Mouse (Mus musculus) left cerebral cortex, adult 8-10 months (tissue): Measurements from ENCODE around the gene Nol6. TPM values are rescaled to one million over a fixed set of nuclear protein-coding genes. Genes with fewer than 3 reads are reported as not detected.
"Not testable (repeated sequence)": the region's sequence is repeated elsewhere in the genome, so short reads cannot be mapped to it uniquely, and the experiment has no call there.

Source experiments
- DNase-seq, 2 experiments: peaks; one replicate each; pipeline ENCODE4 v3.0.0; 2022; ENCODE audit warnings: low spot score in 2 of 2
- total RNA-seq, 4 experiments: library from RNA; stranded (reverse); gene quantifications; 2 replicates each; pipeline ENCODE4 v1.2.4; 2022

Gene Nol6
- total RNA-seq, 4 experiments from 2014 or later, result 90.4 to 97.6 (median 95.2) TPM

- DNase-seq, result no peak
Observed at GRCm38 (mm10) chr4:41084819-41085218, 39.4 kb downstream of the Nol6 start.

- DNase-seq, result not testable (repeated sequence)
Observed at GRCm38 (mm10) chr4:41082803-41083202, 41.5 kb downstream of the Nol6 start.

GRCm38 (mm10) chr4:41081733-41082132, 42.5 kb downstream of the Nol6 start:
- no peak for DNase-seq

- DNase-seq, result no peak
Observed at GRCm38 (mm10) chr4:41078726-41079125, 45.5 kb downstream of the Nol6 start.

GRCm38 (mm10) chr4:41074461-41074860, 49.8 kb downstream of the Nol6 start:
- DNase-seq, result no peak

- no peak for DNase-seq
Observed at GRCm38 (mm10) chr4:41073008-41073817, 51.0 kb downstream of the Nol6 start.

GRCm38 (mm10) chr4:41071500-41072429, 52.5 kb downstream of the Nol6 start:
- DNase-seq, result no peak

GRCm38 (mm10) chr4:41065196-41065595, 59.1 kb downstream of the Nol6 start:
- DNase-seq, result no peak

Other genes with a start within 250 kb of the Nol6 start
- not detected for gene Spink4, start 204.4 kb downstream of the Nol6 start, total RNA-seq
- 100 to 1,000 TPM; 176 to 192 (median 181) TPM for gene Bag1, start 176.2 kb downstream of the Nol6 start, total RNA-seq
- 10 to 100 TPM; 73.9 to 90.3 (median 79.7) TPM for gene Chmp5, start 176.0 kb downstream of the Nol6 start, total RNA-seq
- 10 to 100 TPM; 77.9 to 83.4 (median 80.2) TPM for gene Nfx1, start 153.5 kb downstream of the Nol6 start, total RNA-seq
- gene Aqp7, start 76.3 kb downstream of the Nol6 start, total RNA-seq, result not detected
- not detected for gene Aqp3, start 26.3 kb downstream of the Nol6 start, total RNA-seq
- 100 to 1,000 TPM in 1 of 4 experiments, 10 to 100 TPM in 3; 85.5 to 101 (median 86.4) TPM for gene Ube2r2, start 11.3 kb upstream of the Nol6 start, total RNA-seq
- 10 to 100 TPM; 38.8 to 46.3 (median 45.3) TPM for gene Ubap2, start 150.7 kb upstream of the Nol6 start, total RNA-seq
- gene Dcaf12, start 190.4 kb upstream of the Nol6 start, total RNA-seq, result 10 to 100 TPM; 37.5 to 39.5 (median 38.6) TPM
- 10 to 100 TPM; 45.2 to 54.3 (median 49.9) TPM for gene Ubap1, start 224.5 kb upstream of the Nol6 start, total RNA-seq